Mouse (Mus musculus) urinary bladder, postnatal 10 days (tissue): ENCODE measurements around the gene Sh3d19.

Experiments
- DNase-seq: peaks from one replicate; pipeline ENCODE4 v3.0.0; 2022; ENCODE audit warnings: low spot score

Sh3d19 gene

DNA sequence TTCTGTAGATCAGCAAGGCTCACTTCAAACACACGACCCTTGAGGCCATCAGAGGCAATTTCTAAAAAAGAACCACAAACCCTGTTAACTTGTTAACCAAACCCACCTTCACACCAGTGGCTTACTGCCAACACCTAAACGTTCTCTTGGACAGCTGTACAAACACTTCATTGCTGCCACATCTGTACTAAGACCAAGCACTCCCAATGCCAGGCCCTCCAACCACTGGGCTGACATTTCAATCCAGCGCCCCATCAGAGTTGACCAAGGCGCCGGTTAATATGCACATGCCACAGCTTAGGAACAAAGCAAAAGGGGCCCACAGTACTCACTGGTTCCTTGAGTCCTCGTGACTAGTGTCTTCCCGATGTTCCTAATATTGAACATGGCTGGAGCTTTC lies 170.5 kb downstream of the Sh3d19 start:
- DNase-seq, result no peak

DNA sequence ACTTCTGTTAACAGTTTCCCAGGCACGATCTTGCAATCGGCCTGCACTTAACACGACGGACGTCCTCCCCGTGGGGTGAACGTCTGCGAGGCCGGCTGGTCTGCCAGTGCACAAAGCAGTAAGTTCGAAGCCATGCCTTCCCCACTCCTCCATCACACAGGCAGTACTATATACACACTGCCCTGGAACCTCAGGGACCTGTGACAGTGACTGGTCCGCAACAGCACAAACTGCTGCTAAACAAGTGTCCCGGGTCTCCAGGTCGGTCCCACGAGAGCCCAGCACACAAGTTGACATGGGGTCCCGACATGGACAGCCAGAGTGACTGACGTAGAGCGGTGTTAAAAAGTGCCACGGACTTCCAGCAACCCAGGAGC lies 171.0 kb downstream of the Sh3d19 start:
- DNase-seq, result no peak

DNA sequence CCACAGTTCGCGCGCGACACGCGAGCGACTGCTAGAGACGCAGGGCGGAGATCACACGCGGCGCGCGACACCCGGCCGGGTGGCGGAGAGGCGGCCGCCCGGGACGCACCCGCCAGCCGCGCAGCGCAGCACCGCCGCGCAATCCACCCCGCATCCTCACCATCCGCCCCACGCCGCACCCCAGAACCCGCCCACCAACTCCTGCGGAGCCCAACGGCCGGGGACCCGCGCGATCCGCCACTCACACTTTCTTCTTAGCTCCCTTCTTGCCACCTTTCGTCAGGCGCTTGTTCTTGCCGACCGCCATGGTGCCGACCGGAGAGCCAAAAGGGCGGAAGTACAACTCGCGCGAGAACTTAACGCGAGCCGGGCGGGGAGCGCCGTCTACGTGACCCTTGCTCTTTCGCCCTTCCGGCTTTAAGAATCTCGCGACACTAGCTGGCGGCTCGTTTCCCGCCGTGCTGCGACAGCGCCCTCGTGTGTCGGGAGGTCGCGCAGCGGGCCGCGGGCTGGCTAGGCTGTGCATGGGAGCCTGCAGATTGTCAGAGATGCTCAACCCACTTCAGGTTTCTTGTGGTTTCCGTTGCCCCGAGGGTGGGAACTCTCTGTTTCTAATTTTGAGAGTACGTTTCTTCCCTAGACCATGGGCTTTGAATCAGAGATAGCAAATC lies 171.5 kb downstream of the Sh3d19 start, which contains the start of gene Rps3a1:
Gene Rps3a1 (minus strand): TSS at position 440 of the 671 bp plus-strand sequence.
- DNase-seq, result peak; percentile 98

DNA sequence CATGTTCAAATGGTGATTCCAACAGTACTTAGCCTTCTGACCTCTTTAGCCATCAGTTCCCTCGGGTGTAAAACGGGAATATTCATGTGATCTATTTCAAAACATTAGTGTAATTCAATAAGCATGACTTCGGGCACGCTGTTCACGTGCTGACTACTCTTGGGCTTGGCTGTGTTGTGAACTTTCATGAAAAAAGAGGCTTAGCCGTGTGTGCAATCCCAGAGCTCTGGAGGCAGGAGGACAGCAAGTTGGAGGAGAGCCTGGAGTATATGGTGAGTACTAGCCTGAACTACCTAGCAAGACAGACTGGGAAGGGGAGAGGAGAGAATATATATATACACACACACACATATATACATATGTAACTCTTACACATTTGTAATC lies 172.0 kb downstream of the Sh3d19 start:
- DNase-seq, result no peak

DNA sequence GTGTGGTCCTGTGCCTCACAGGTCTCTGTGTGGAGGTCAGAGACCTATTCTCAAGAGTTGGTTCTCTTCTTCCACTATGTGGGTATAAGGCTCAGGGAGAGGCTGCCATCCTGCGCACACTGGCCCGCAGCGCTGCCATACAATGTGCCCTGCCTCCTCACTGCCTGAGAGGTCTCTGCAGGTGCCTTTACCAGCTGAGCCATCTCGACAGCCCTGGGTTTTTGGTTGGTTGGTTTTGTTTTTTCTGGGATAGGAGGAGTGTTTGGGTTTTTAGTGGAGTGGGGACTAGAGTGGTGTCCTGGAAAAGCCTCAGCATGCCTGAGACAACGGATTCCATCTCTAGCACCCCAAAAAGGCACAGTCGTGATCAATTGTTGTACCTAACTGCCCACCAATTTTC lies 172.4 kb downstream of the Sh3d19 start:
- no peak for DNase-seq

DNA sequence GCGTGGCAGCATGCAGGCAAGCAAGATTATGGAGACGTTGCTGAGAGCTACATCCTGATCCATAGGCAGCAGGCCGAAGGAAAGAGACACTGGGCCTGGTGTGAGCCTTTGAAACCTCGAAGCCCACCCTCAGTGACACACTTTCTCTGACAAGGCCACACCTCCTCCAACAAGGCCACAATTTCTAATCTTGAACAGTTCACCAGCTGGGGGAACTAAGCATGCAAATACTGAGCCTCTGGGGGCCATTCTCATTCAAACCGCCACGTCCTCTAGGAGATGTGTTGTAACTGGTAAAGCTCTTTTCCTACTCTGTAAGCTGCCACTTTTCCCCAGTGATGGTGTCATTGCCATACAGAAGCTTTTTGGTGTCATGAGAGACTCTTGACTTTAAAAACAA lies 178.2 kb downstream of the Sh3d19 start:
- no peak for DNase-seq

DNA sequence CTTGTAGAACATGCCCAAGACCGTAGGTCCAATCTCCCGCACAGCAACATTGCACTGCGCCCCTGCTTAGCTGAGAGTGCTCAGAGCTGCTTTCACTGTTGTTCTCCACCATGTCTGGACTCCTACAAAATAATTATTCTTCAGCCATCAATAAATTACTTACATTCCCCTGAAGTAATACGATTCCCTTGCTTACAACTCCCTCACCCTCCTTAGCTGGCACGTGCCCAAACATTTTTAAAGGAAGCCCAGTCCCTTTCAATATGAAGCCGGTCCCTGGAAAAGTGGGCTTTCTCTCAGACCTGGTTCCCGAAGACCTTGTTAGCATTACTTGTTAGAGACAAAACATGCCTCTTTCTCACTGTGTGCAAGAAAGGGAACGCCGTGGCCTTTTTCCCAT lies 178.6 kb downstream of the Sh3d19 start:
- DNase-seq, result no peak

DNA sequence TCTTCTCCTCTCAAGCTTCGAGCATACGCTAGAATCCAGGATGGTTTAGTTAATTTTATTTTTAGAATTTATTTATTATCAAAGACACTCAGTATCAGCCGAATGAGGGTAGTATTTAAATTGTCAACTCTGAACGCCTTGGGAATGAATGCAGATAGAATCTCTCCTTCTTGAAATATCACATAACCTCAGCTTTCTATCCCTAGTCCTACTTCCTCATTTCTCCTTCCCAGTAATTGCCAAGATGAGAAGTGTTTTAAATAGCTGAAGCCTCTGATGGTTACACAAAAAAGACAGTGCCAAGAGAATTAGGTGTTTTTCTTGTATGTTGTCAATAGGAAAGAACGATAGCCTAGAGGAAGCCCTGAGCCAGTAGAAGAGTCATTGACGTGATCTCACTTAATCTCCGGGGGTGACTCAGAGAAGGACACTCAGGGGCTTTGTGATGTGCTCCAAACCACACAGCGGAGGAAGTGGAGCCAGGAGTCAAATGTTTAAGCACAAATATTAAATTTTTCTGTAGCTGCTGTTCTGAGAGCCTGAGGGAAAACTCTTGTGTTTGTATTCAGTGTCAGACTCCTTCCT lies 198.0 kb downstream of the Sh3d19 start:
- DNase-seq, result no peak

DNA sequence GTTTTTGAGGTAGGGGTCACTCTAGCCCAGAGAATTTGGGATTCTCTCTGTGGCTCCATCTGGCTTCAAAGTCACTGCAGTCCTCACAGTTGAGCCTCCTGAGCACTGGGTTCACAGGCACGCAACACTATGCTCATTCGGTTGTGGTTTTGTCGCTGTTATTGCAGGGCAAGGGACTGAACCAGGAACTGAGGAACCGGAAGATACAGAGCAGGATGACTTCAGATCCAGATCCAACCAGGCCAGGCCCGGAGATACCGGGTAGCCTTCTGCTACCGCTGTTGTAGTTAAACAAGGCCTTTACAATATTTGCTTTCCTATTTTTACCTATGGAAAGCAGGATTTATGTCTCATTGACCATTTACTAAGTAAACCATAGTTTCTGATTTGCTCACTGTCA lies 208.8 kb downstream of the Sh3d19 start:
- no peak for DNase-seq
